Mouse (Mus musculus) urinary bladder, postnatal 10 days (tissue): ENCODE measurements around the gene Zfhx3.

Experiments used
- DNase-seq: peaks from one replicate; pipeline ENCODE4 v3.0.0; 2022; ENCODE audit warnings: low spot score

Gene Zfhx3

GRCm38 (mm10) chr8:108671939-108672515 lies 729.6 kb downstream of the Zfhx3 start:
- no peak for DNase-seq

- no peak for DNase-seq
These were observed 732.6 kb downstream of the Zfhx3 start for GRCm38 (mm10) chr8:108675001-108675525.

- DNase-seq: no peak
These were observed 747.2 kb downstream of the Zfhx3 start for GRCm38 (mm10) chr8:108689694-108690093.

- DNase-seq: no peak
These were observed 748.4 kb downstream of the Zfhx3 start for GRCm38 (mm10) chr8:108690576-108691455.

GRCm38 (mm10) chr8:108691456-108692238 lies 749.2 kb downstream of the Zfhx3 start:
- DNase-seq: no peak

- DNase-seq: no peak
These were observed 749.8 kb downstream of the Zfhx3 start for GRCm38 (mm10) chr8:108692239-108692627.

- DNase-seq: no peak
These were observed 750.5 kb downstream of the Zfhx3 start for GRCm38 (mm10) chr8:108692669-108693665.

- DNase-seq: no peak
These were observed 751.4 kb downstream of the Zfhx3 start for GRCm38 (mm10) chr8:108693841-108694240.

GRCm38 (mm10) chr8:108694516-108694915 lies 752.1 kb downstream of the Zfhx3 start:
- no peak for DNase-seq

GRCm38 (mm10) chr8:108695242-108695880 lies 752.9 kb downstream of the Zfhx3 start:
- no peak for DNase-seq

- no peak for DNase-seq
These were observed 753.6 kb downstream of the Zfhx3 start for GRCm38 (mm10) chr8:108695938-108696630.

GRCm38 (mm10) chr8:108696631-108697410 lies 754.4 kb downstream of the Zfhx3 start:
- DNase-seq: no peak

- no peak for DNase-seq
These were observed 755.1 kb downstream of the Zfhx3 start for GRCm38 (mm10) chr8:108697589-108697988.

- DNase-seq: no peak
These were observed 755.7 kb downstream of the Zfhx3 start for GRCm38 (mm10) chr8:108698101-108698660.

GRCm38 (mm10) chr8:108699011-108699410 lies 756.6 kb downstream of the Zfhx3 start:
- DNase-seq: no peak

GRCm38 (mm10) chr8:108699454-108700345 lies 757.3 kb downstream of the Zfhx3 start:
- no peak for DNase-seq

GRCm38 (mm10) chr8:108701381-108702175 lies 759.1 kb downstream of the Zfhx3 start:
- DNase-seq: no peak
